Mouse (Mus musculus): ENCODE results near the gene Trappc13.

Trappc13 gene

DNA sequence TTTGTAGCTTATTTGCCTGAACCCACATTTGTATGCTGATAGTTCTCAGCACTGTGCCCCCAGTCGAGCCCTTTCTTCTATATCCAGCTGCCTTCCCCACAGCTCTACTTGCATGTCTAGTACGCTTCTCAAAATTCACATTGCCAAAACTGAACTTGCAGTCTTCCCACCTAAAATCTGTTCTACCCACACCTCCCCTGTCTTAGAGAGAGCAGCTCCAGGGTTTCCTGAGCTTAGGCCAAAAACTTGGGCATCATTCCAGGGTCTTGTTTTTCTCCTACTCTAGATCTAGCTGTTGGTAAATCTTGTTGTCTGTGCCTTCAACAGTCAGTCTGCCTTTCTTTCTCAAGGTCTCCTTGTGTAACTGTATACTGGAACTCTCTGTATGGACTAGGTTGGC, 63.4 kb downstream of the Trappc13 start:
- DNase-seq (ENCODE audit: low spot score in 2 of 2), result no peak

DNA sequence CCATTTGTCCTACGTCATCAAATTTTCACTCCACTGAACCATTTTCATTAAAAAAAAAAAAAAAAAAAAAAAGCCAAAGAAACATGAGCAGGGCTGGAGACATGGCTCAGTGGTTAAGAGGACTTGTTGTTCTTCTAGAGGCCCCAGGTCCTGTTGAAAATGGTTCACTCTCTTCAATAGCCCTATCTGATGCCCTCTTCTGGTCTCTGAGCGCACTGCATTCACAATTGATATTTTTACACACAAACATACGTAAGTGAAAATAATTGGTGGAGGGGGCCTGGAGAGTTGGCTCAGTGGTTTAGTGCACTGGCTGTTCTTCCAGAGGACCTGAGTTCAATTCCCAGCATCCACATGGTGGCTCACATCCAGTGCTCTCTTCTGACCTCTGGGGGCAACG, 64.5 kb downstream of the Trappc13 start:
- no peak for DNase-seq (ENCODE audit: low spot score in 2 of 2)

DNA sequence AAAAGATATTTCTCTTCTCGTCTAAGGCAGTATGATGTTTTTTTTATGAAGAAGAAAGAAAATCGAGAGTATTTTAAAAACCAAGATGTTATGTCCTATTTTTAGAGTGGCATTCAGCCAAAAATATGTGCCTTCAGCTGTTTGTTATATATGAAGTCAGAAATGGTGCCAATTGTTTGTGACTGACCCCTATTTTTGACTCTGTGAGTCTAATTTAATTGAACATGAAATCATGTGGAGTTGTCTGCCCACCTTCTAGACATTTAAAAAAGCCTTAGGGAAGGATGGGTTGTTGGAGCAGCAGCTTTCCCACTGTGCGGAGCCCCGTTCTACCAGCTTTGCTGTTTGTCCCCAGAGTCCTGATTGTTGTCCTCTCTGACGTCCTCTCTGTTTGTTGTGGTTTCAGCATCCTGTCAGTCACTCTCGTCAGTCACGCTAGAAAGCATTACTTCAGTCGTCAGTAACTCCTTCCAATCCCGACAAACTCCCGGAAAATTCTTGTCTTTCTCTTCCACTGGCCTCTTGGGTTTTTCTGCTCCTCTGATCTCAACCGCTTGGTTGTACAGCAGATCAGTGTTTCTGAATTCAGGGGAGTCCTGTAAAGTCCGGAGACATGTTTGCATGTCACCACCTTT, 65.9 kb downstream of the Trappc13 start:
- DNase-seq (ENCODE audit: low spot score in 2 of 2), result no peak

DNA sequence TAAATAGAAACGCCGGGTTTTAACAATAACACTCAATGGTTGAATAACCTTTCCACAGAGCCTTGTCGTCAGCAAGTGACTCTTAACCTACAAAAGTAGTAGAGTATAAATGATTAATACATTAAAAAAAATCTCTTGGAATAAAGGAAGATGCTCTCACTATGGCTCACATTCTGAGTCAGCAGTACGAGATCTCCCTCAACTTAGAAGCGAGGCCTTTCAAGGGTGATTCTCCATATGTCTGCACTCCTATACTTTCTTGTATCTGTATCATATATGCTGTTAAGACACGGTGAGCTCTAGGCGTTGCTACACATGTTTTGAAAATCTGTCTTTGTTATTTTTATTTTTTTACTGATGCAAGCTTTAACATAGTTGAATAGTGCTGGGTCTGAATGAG, 67.7 kb downstream of the Trappc13 start:
- no peak for DNase-seq (ENCODE audit: low spot score in 2 of 2)

DNA sequence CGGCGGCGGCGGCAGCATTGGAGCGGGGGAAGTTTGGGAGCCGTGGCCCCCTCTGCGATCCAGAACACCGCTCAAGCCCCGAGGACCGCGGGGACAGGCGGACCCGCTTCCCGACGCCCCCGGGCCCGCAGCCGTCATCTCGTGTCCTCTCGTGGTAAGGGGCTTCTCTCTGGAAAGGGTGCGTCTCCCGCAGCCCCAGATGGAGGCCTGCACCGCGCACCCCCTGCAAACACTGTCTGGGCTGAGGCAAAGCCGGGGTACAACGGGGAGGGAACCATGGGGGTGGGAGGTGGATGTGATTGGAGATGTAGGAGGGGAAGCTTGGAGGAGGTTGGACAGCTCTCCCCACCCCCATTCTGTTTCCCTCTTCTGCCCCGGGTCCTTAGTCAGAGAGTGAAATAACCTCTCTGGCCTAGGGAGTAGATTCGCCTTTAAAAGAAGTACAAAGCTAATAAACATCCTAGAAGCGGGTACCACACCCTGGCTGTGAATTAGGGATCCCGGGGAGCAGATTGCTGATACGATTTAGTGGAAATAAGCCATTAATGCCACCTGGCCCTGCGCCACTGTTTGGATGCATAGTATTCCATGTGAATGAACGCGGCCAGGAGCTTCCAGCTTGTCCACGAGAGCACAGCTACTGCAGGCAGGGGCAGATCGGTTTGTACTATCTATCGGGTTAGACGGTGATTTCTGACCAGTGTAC, 68.3 kb downstream of the Trappc13 start:
- peak; percentile 36 to 63 for DNase-seq (ENCODE audit: low spot score in 2 of 2)

DNA sequence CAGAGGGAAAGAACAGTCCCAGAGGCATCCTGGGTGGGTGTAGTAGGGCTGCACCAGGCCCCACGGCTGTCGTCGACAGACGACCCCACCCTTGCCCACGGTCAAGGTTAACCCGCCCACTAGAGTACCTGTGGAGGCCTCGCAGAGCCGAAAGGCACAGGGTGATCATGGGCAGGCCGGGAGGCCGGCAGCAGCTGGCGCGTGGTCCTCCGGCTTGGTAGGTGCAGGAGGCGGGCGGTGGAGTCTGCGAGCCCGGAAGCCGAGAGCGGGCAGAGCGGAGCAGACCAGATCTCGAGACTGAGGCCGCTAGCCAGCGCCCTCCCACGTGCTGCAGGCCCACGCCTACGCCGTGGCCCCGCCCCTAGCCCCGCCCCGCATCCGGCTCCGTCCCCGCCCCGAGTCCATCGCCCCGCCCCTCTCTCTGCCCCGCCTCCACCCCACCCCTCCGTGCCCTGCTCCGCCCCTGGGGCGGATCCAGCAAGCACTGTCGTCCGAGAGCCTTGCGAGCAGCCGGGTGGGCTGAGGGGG, 68.9 kb downstream of the Trappc13 start, which contains the start of the genes Nln and Sgtb:
TSS of gene Nln (minus strand) at position 327 of the 528 bp plus-strand sequence.
TSS of gene Sgtb (plus strand) at position 454 of the 528 bp plus-strand sequence.
- DNase-seq (ENCODE audit: low spot score in 2 of 2), result peak; percentile 70 to 71

DNA sequence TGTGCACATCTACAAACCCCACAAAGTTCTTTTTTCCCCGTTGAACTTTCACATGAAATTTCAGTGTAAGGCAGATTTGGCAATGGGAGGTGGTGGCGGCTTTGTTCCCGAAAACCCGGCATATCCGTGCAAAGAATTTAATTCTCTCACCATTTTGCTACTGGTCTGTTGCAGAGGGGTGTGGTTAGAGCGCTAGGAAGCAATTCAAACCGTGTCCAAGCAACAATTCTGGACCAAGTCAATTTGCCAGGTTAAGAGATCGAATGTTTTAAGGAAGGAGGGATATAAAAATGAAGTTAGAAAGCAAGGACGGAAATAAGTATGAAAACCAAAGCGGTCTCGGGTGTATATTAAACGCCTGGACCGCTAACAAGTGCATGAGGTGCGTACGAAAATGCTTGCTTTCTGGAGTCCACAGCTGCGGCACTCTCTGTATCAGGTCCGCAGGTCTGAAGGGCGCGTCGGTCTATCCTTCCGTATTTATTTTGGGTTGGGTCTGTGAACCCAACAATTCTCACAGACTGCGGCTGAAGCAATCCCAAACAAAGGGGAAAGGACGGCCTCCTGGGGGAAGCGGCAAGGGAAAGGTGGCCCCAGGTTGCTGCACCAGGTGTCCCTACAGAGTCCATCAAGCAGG, 69.5 kb downstream of the Trappc13 start:
- DNase-seq (ENCODE audit: low spot score in 2 of 2), result no peak

DNA sequence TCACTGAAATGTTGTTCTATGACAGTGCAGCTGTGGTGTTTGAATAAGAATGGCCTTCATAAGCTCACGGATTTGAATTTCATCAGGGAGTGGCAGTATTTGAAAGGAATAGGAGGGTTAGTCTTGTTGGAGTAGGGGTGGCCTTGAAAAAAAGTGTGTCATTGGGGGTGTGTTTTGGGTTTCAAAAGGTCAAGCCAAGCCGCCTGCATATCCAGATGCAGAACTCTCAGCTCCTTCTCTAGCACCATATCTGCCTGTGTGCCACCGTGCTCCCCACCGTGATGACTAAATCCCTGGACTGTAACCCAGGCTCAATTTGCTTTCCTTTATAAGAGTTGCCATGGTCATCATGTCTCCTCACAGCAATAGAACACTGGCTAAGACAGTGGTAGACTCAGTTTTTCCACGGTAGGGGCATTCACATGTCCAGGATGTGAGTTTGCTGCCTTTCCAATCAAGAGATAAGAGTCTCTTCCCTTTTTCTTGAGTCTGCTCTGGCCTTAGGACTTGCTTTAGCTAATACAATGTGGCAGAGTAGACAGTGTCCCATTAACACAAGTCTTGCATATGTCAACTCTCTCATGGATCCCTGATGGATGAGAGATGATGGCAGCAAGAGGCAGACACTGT, 76.5 kb downstream of the Trappc13 start:
- DNase-seq (ENCODE audit: low spot score in 2 of 2), result no peak

DNA sequence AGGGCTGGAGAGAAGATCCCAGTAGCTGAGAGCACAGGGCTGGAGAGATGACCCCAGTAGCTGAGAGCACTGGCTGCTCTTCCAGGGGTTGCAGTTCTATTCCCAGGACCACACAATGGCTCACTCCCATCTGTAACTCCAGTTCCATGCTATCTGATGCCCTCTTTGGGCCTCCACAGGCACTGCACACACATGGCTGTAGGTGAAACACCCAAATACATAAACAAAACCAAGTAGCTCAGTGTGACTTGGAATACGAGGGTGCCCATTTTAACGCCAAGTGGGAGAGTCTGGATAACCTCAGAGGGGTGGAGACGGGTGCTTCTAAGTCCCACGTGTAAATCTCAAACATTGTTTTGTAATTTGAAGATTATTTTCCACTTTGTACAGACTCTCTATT, 77.9 kb downstream of the Trappc13 start:
- no peak for DNase-seq (ENCODE audit: low spot score in 2 of 2)

DNA sequence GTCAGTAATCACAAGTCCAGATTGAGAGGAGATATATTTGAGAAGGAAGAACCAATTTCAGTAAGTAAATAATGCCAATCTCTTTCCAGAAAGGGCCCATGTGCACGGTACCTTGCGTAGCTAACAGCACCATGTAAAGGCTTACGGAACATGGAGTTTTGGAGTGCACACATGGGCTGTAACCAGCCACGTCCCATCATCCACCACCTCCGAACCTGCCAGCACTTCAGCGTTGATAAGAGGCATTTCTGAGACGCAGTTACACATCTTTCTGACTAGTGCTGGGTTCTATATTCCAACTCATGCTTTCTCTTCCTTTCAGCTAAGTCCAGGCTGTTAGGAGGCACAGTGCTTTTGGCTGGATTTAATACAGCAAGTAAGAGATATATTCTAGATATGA, 81.1 kb downstream of the Trappc13 start:
- DNase-seq (ENCODE audit: low spot score in 2 of 2), result no peak

DNA sequence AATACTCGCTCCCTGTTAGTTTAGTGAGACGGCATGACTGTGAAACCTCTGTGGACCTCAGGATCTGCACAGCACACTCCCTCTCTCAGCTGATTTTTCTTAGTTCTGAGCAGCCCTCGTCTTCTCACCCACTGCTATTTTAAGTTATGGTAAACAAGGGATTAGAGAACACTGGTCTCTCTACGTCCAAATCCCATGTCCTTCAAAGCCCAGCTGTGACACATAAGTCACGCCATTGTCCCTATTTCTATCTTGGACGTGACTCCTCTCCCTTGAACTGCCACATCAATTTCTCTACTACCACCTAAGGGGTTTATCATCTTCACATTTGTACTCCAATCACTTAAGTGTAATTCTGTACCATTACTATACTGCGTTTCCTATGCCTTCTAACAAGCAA, 82.3 kb downstream of the Trappc13 start:
- DNase-seq (ENCODE audit: low spot score in 2 of 2), result no peak

DNA sequence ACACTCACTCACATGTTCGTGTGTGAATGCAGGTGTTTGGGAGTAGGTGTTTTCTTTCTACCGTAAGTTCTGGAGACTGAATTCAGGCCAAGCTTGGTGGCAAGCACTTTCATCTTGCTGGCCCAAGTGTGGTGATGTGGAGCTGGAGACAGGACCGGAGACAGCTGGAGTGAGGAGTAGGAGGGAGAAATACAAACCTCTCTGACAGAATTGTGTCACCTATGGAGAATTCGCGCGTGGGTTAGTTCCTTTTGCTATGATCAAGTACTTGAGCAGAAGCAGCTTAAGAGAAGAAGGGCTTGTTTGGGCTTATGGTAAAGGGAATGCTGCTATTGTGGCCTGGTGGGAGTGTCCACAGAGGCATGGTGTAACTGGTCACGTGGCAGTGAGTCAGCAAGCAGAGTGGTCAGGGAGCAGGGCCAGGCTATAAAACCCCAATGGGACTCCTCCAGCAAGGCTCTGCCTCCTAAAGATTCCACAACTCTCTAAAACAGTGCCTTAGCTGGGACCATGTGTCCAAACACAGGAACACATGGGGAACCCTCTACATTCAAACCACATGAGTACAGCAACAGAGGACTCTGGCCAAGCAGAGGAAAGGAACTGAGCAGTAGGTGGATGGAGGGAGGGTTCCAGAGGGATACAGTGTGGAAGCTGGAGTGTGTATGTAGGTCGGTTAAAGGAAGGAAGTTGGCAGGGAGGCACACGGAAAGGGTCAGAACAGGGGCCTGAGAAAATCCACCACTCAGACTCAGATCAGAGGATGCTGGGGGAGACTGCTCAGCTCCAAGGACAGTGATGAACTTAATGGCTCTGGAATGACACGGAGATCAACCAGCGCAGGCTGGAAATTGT, 83.5 kb downstream of the Trappc13 start:
- DNase-seq (ENCODE audit: low spot score in 2 of 2), result no peak
